Mouse (Mus musculus): Measurements from ENCODE around the gene Hoxc6. TPM values are rescaled to one million over a fixed set of nuclear protein-coding genes. Genes with fewer than 3 reads are reported as not detected.

Hoxc6 gene
- 1.1 TPM for polyA plus RNA-seq (2014; fragmentation: Illumina TruSeq; extraction: RNeasy Lipid Tissue Mini Kit (QIAGEN cat#74804); ENCODE audit: low read depth, low replicate concordance)

DNA sequence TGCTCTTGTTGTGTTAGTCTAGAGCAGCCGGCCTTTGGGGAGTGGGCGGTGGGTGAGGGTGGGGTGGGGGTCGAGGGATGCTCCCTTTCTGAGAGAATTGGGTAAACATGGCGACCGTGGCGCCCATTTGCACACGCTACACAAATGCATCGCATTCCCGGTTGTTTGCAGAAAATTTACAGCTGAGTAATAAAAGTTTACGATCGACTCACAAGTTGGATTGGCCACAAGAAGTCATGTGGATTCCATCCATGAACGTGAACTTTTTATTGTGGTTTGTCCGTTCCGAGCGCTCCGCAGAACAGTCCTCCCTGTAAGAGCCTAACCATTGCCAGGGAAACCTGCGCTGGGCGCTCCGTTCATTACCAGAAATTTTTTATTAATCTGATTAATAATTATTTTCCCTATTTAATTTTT lies at the start of gene Hoxc6:
TSS of gene Hoxc6 (plus strand) at position 319 of the 417 bp plus-strand sequence.

DNA sequence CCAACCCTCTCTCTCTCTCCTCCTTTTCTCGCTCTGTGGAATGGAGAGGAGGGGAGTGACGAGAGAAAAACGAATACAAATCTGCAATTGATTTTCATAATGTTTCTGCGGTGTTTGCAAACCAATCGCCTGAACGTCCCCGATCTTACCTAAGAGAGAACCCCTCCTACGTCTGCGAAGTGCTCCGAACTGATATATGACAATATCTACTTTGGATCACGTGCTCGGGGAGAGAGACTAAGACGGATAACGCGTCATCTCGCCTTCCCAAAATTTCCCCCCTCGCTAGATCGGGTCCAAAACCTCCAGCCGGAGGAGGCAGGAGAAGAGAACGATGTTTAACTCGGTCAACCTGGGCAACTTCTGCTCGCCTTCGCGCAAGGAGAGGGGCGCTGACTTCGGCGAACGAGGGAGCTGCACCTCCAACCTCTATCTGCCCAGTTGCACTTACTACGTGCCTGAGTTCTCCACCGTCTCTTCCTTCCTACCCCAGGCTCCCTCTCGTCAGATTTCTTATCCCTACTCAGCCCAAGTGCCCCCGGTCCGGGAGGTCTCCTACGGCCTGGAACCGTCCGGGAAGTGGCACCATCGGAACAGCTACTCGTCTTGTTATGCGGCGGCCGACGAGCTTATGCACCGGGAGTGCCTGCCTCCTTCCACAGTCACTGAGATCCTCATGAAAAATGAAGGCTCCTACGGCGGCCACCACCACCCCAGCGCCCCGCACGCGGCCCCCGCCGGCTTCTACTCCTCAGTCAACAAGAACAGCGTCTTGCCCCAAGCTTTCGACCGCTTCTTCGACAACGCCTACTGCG lies 43.7 kb upstream of the Hoxc6 start, which contains the start of gene Hoxc11:
TSS of gene Hoxc11 (plus strand) at position 236 of the 815 bp plus-strand sequence.

GRCm38 (mm10) chr15:102966776-102967311 lies 31.2 kb upstream of the Hoxc6 start, which contains the start of gene Hoxc10:
TSS of gene Hoxc10 (plus strand) at chr15:102966796.

GRCm38 (mm10) chr15:102967312-102967510 lies 30.8 kb upstream of the Hoxc6 start, which contains the start of gene Hoxc5:
TSS of gene Hoxc5 (plus strand) at chr15:102967443.

DNA sequence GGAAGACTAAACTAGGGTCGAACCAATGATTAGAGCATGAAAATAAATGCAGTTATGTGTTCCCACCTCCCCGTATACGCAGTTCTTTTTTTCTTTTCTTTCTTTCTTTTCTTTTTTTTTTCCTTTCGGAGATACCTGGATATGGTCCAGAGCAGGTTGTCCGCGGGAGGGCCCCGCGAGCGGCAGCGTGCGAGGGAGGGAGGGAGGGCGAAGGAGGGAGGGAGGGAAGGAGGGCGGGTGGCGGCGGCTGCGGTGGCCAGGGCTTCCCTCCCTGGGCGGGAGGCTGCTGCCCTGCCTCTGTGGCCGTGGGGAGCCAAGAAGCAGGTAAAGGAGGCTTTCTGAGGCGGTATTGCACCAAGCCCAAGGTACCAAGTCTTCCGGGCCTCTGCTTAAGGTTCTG lies 21.9 kb upstream of the Hoxc6 start, which contains the start of gene Hoxc9:
TSS of gene Hoxc9 (plus strand) at position 269 of the 400 bp plus-strand sequence.

DNA sequence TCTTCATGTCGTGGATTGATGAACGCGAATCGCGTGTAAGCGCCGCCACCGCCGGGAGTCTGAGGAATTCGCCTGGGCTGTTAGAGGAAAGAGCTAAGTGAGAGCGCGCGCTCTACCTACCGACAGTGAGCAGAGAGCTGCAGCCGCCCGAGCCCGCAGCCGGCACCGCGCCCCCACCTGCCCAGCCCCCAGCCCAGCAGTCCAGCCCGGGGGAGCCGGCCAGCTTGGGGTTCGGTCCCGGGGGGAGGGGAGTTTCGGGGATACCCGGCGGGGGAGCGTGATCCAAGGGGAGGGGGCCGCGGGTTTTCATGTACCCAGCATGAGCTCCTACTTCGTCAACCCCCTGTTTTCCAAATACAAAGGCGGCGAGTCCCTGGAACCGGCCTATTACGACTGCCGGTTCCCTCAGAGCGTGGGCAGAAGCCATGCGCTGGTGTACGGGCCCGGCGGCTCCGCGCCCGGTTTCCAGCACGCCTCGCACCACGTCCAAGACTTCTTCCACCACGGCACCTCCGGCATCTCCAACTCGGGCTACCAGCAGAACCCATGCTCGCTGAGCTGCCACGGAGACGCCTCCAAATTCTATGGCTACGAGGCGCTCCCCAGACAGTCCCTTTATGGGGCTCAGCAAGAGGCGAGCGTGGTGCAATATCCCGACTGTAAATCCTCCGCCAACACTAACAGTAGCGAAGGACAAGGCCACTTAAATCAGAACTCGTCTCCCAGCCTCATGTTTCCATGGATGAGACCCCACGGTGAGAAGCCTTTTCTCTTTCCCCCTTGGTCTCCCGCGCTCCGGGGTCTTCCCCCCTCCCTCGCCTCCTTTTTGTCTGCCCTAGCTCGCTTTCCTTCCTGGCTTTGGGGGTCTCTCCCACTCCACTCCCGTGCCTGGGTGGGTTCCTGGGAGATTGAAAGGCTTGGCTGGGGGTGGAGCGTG lies 7.3 kb upstream of the Hoxc6 start, which contains the start of gene Hoxc8:
TSS of gene Hoxc8 (plus strand) at position 147 of the 937 bp plus-strand sequence.

DNA sequence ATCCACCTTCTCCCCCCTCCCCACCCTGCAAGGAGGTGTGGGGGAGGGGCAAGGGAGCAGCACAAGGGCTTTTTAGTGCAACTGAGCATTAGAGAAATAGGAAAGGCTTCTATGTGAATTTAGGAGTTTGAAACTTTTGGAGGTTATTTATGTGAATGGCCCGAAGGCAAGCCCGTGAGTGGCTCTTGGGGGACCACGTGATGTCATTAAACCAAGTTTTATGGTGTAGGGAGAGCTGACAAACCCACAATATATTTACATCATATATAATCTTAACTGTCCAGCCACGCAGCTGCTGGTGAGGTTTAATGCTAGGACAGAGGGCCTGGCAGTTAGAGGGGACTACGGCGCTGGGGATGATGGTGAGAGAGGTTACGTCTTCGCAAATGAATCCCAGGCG lies 20.6 kb downstream of the Hoxc6 start, which contains the start of gene Hoxc4:
TSS of gene Hoxc4 (plus strand) at position 299 of the 400 bp plus-strand sequence.

Other genes starting within 250 kb of the Hoxc6 start
- not detected for gene Hoxc13, start 77.2 kb upstream of the Hoxc6 start, polyA plus RNA-seq (2014; fragmentation: Illumina TruSeq; extraction: RNeasy Lipid Tissue Mini Kit (QIAGEN cat#74804); ENCODE audit: low read depth, low replicate concordance)
- not detected for gene Hoxc12, start 61.5 kb upstream of the Hoxc6 start, polyA plus RNA-seq (2014; fragmentation: Illumina TruSeq; extraction: RNeasy Lipid Tissue Mini Kit (QIAGEN cat#74804); ENCODE audit: low read depth, low replicate concordance)
- gene Hoxc11, start 43.8 kb upstream of the Hoxc6 start, polyA plus RNA-seq (2014; fragmentation: Illumina TruSeq; extraction: RNeasy Lipid Tissue Mini Kit (QIAGEN cat#74804); ENCODE audit: low read depth, low replicate concordance): not detected
- gene Hoxc10, start 31.5 kb upstream of the Hoxc6 start, polyA plus RNA-seq (2014; fragmentation: Illumina TruSeq; extraction: RNeasy Lipid Tissue Mini Kit (QIAGEN cat#74804); ENCODE audit: low read depth, low replicate concordance): 0.35 TPM
- gene Hoxc5, start 30.8 kb upstream of the Hoxc6 start, polyA plus RNA-seq (2014; fragmentation: Illumina TruSeq; extraction: RNeasy Lipid Tissue Mini Kit (QIAGEN cat#74804); ENCODE audit: low read depth, low replicate concordance): 0.39 TPM
- gene Hoxc9, start 21.8 kb upstream of the Hoxc6 start, polyA plus RNA-seq (2014; fragmentation: Illumina TruSeq; extraction: RNeasy Lipid Tissue Mini Kit (QIAGEN cat#74804); ENCODE audit: low read depth, low replicate concordance): 1.0 TPM
- gene Hoxc8, start 7.7 kb upstream of the Hoxc6 start, polyA plus RNA-seq (2014; fragmentation: Illumina TruSeq; extraction: RNeasy Lipid Tissue Mini Kit (QIAGEN cat#74804); ENCODE audit: low read depth, low replicate concordance): 1.8 TPM
- 0.34 TPM for gene Hoxc4, start 20.7 kb downstream of the Hoxc6 start, polyA plus RNA-seq (2014; fragmentation: Illumina TruSeq; extraction: RNeasy Lipid Tissue Mini Kit (QIAGEN cat#74804); ENCODE audit: low read depth, low replicate concordance)
- 2.7 TPM for gene Smug1, start 168.8 kb downstream of the Hoxc6 start, polyA plus RNA-seq (2014; fragmentation: Illumina TruSeq; extraction: RNeasy Lipid Tissue Mini Kit (QIAGEN cat#74804); ENCODE audit: low read depth, low replicate concordance)
- gene Cbx5, start 241.6 kb downstream of the Hoxc6 start, polyA plus RNA-seq (2014; fragmentation: Illumina TruSeq; extraction: RNeasy Lipid Tissue Mini Kit (QIAGEN cat#74804); ENCODE audit: low read depth, low replicate concordance): 103 TPM
- 109 TPM for gene Hnrnpa1, start 242.2 kb downstream of the Hoxc6 start, polyA plus RNA-seq (2014; fragmentation: Illumina TruSeq; extraction: RNeasy Lipid Tissue Mini Kit (QIAGEN cat#74804); ENCODE audit: low read depth, low replicate concordance)

All from testis, adult 10 weeks (tissue).